Mouse (Mus musculus): ENCODE measurements around the gene Lhx2. TPM values are rescaled to one million over a fixed set of nuclear protein-coding genes. Genes with fewer than 3 reads are reported as not detected.
A peak's percentile ranks its signal among the peaks of the same experiment; 100 is the strongest.

The Lhx2 gene
- polyA plus RNA-seq (2014; fragmentation: Nextera tagmentation; extraction: Ambion mirVana), result 15.5 and 18.6 TPM in 2 replicates

DNA sequence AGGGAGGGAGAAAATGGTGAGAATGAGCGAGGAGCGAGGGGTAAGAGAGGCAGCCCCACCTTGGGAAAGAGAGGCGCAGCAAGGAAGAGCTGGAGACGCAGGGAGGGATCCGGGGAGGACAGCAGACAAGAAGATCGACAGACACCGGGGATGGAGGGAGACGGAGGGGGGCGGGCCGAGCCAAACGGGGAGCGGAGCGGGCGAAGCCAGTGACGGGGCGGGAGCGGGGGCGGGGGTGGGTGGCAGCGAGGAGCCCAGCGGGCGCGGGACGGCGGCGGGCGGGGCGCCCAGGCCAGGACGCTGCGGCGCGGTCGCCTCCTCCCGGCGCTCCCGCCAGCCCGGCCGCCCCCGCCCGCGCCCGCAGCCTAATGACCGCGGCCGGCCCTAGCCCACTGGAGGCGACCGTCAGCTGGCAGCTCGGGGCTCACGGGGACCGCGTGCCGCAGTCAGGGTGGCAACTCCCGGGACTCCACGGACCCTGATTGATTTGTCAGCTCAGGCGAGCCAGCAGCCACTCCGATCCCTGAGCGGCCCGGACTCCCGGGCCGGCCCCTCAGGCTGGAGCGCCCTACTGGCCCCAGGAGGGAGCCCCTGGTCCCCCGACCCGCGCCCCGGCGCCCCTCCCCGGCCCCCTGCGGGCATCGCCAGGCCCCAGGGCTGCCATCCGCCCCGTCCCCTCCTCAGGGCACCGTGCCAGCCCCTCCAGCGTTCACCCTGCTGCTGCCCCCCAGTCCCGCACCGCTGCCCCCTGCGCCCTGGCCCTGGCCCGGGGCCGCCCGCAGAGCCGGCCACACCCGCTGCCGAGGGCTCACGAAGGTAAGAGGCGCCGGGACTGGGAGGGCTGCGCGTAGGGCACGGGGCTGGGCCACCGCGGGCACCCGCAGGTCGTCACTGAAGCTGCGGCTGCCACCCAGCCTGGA is at the start of gene Lhx2:
Gene Lhx2, plus strand, starts transcription at position 292 of the 920 bp plus-strand sequence.
- Histone ChIP-seq H3K9ac (replicated peaks; ENCODE audit: low read length) (peak within 1 kb of the TSS; percentile 50), H3K4me1 (ENCODE audit: control insufficient read depth, insufficient read depth, low read length) (peaks cover 6% of the 10 kb centered on the region), H3K9me3 (replicated peaks; ENCODE audit: control insufficient read depth, low read length) (no peaks in the 10 kb centered on the region), H3K36me3 (replicated peaks; ENCODE audit: control insufficient read depth, insufficient read depth, low read depth, low read length) (no peaks in the 10 kb centered on the region), H3K27ac (replicated peaks; ENCODE audit: low read depth, low read length) (no peak within 1 kb of the TSS), H3K27me3 (ENCODE audit: control insufficient read depth, insufficient read depth, low read length) (peaks cover 83% of the 10 kb centered on the region), H3K4me3 (ENCODE audit: low read depth, low read length) (peak within 1 kb of the TSS; percentile 38), H3K4me2 (ENCODE audit: low read depth, low read length) (peak within 1 kb of the TSS; percentile 76)
- ATAC-seq (replicated peaks; ENCODE audit: insufficient number of reproducible peaks, low FRiP score, low TSS enrichment, low read depth) (peak; percentile 46; the same call in 1 of the 2 replicates), DNase-seq (ENCODE audit: low spot score) (peak; percentile 19)
- under 1% methylated on average over 63 of the region's 92 CpGs for WGBS

DNA sequence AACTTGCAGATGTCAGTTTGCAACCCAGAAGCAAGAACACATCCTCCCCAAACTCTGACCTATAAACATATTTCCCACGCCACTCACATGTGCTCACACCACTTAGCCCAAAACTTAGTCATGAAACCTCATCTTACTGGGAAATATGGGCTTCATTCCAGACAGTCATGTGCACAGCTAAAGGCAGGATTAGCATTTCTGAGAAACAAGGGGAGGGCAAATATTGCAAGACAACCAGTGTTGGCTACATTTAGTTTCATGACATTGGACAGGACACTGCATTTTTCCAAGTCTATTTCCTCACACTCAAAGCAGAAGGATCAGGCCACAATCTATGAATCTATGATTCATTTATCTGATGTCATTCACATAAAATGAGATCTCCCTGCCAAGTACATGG is 47.6 kb upstream of the Lhx2 start:
- Histone ChIP-seq H3K9ac (replicated peaks; ENCODE audit: low read length) (no peak overlapping the region), H3K4me1 (ENCODE audit: control insufficient read depth, insufficient read depth, low read length) (no peaks in the 10 kb centered on the region), H3K4me2 (ENCODE audit: low read depth, low read length) (no peak overlapping the region), H3K9me3 (replicated peaks; ENCODE audit: control insufficient read depth, low read length) (no peaks in the 10 kb centered on the region), H3K27me3 (ENCODE audit: control insufficient read depth, insufficient read depth, low read length) (no peaks in the 10 kb centered on the region), H3K27ac (replicated peaks; ENCODE audit: low read depth, low read length) (no peak overlapping the region), H3K36me3 (replicated peaks; ENCODE audit: control insufficient read depth, insufficient read depth, low read depth, low read length) (no peaks in the 10 kb centered on the region), H3K4me3 (ENCODE audit: low read depth, low read length) (no peak overlapping the region)
- ATAC-seq (replicated peaks; ENCODE audit: insufficient number of reproducible peaks, low FRiP score, low TSS enrichment, low read depth) (no peak), DNase-seq (ENCODE audit: low spot score) (no peak)
- 97% methylated on average over 1 of the region's 1 CpGs for WGBS

DNA sequence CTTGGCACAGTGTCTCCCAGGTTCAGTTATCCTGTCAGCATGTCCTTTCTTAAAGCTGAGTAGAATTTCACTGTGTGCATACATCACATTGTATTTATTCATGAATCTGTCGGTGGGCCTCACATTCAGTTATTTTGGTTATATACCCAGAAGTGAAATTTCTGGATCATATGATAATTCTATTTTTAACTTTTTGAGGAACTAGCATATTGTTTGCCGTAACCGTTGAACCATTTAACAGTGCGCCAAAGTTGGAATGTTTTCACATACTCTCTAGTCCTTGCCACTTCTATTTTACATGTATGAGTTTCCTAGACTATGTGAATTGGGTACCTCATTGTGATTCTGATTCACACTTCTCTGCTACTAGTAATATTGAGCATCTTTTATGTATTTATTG is 43.1 kb upstream of the Lhx2 start:
- H3K9me3 ChIP-seq (replicated peaks; ENCODE audit: control insufficient read depth, low read length), result no peaks in the 10 kb centered on the region
- DNase-seq (ENCODE audit: low spot score) (no peak), ATAC-seq (replicated peaks; ENCODE audit: insufficient number of reproducible peaks, low FRiP score, low TSS enrichment, low read depth) (no peak)
- H3K4me1 ChIP-seq (ENCODE audit: control insufficient read depth, insufficient read depth, low read length), result no peaks in the 10 kb centered on the region
- H3K4me3 ChIP-seq (ENCODE audit: low read depth, low read length), result no peak overlapping the region
- H3K4me2 ChIP-seq (ENCODE audit: low read depth, low read length), result no peak overlapping the region
- no peaks in the 10 kb centered on the region for H3K36me3 ChIP-seq (replicated peaks; ENCODE audit: control insufficient read depth, insufficient read depth, low read depth, low read length)
- WGBS, result 90% methylated on average over 4 of the region's 4 CpGs
- no peaks in the 10 kb centered on the region for H3K27me3 ChIP-seq (ENCODE audit: control insufficient read depth, insufficient read depth, low read length)
- no peak overlapping the region for H3K9ac ChIP-seq (replicated peaks; ENCODE audit: low read length)
- no peak overlapping the region for H3K27ac ChIP-seq (replicated peaks; ENCODE audit: low read depth, low read length)

DNA sequence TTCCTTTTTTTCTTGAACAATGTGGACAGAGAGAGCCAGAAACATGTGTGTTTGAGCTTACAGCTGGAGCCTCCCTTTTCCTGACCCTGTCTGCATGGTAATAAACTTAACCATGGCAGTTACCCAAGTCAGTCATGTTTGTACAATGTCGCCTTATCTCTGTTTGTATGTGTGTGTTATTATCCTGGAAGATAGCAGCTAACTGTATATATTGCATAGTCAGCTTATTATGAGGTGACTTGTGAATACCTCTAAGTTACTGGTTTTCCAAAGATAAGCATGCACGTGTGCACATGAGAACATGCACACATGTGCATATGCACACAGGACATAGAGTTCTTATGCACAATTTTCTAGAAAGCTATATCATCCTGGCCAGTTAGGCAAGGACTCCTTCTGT is 38.1 kb upstream of the Lhx2 start:
- Histone ChIP-seq H3K4me3 (ENCODE audit: low read depth, low read length) (no peak overlapping the region), H3K4me1 (ENCODE audit: control insufficient read depth, insufficient read depth, low read length) (no peaks in the 10 kb centered on the region), H3K27me3 (ENCODE audit: control insufficient read depth, insufficient read depth, low read length) (no peaks in the 10 kb centered on the region), H3K4me2 (ENCODE audit: low read depth, low read length) (no peak overlapping the region), H3K9ac (replicated peaks; ENCODE audit: low read length) (no peak overlapping the region), H3K36me3 (replicated peaks; ENCODE audit: control insufficient read depth, insufficient read depth, low read depth, low read length) (no peaks in the 10 kb centered on the region), H3K27ac (replicated peaks; ENCODE audit: low read depth, low read length) (no peak overlapping the region), H3K9me3 (replicated peaks; ENCODE audit: control insufficient read depth, low read length) (no peaks in the 10 kb centered on the region)
- DNase-seq (ENCODE audit: low spot score) (no peak), ATAC-seq (replicated peaks; ENCODE audit: insufficient number of reproducible peaks, low FRiP score, low TSS enrichment, low read depth) (no peak)
- WGBS, result 89% methylated on average over 2 of the region's 2 CpGs

DNA sequence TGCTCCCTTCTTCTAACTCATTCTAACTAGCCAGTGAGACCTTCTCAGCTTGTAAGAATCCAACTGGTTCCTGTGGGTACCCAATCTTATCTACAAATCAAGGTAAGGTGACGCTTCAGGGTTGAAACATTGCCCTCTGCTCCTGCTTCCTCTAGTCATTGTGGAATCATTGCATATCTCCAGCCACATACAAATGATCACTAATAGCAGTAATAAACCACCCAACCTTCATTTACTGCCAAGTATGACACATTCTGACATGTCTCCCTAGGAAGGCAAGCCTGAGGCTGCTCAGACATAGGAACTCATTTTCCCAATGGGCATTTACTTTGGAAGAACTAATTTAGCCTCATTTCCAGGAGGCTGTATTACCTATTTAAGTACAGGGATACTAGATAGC is 33.9 kb upstream of the Lhx2 start:
- no peak overlapping the region for H3K4me3 ChIP-seq (ENCODE audit: low read depth, low read length)
- ATAC-seq (replicated peaks; ENCODE audit: insufficient number of reproducible peaks, low FRiP score, low TSS enrichment, low read depth) (no peak), DNase-seq (ENCODE audit: low spot score) (no peak)
- 90% methylated on average over 1 of the region's 1 CpGs for WGBS
- no peak overlapping the region for H3K27ac ChIP-seq (replicated peaks; ENCODE audit: low read depth, low read length)
- no peak overlapping the region for H3K9ac ChIP-seq (replicated peaks; ENCODE audit: low read length)
- no peaks in the 10 kb centered on the region for H3K27me3 ChIP-seq (ENCODE audit: control insufficient read depth, insufficient read depth, low read length)
- H3K4me1 ChIP-seq (ENCODE audit: control insufficient read depth, insufficient read depth, low read length), result no peaks in the 10 kb centered on the region
- no peaks in the 10 kb centered on the region for H3K9me3 ChIP-seq (replicated peaks; ENCODE audit: control insufficient read depth, low read length)
- H3K4me2 ChIP-seq (ENCODE audit: low read depth, low read length), result no peak overlapping the region
- no peaks in the 10 kb centered on the region for H3K36me3 ChIP-seq (replicated peaks; ENCODE audit: control insufficient read depth, insufficient read depth, low read depth, low read length)

DNA sequence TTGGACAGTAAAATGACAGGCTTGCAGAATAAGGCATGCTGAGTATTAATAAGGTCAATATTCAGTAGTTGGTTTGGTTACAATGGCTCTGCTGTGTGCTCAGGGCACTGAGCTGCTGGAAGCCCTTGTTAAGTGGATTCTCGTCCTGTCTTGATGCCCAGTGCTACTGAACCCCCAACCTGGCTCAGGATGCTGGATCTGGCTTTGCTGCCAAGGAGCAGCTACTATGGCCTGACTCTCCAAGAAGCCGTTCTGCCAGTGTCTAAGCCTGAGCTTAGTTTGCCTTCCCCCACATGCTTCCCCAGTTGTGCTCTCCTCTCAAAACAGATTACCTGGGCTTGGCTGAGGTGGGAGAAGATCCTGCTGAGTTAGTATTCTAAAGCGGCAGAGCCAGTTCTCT is 26.2 kb upstream of the Lhx2 start:
- no peaks in the 10 kb centered on the region for H3K27me3 ChIP-seq (ENCODE audit: control insufficient read depth, insufficient read depth, low read length)
- H3K4me3 ChIP-seq (ENCODE audit: low read depth, low read length), result no peak overlapping the region
- H3K9ac ChIP-seq (replicated peaks; ENCODE audit: low read length), result no peak overlapping the region
- H3K4me2 ChIP-seq (ENCODE audit: low read depth, low read length), result no peak overlapping the region
- no peak overlapping the region for H3K27ac ChIP-seq (replicated peaks; ENCODE audit: low read depth, low read length)
- DNase-seq (ENCODE audit: low spot score) (no peak), ATAC-seq (replicated peaks; ENCODE audit: insufficient number of reproducible peaks, low FRiP score, low TSS enrichment, low read depth) (no peak)
- H3K4me1 ChIP-seq (ENCODE audit: control insufficient read depth, insufficient read depth, low read length), result no peaks in the 10 kb centered on the region
- 29% methylated on average over 3 of the region's 3 CpGs for WGBS
- H3K36me3 ChIP-seq (replicated peaks; ENCODE audit: control insufficient read depth, insufficient read depth, low read depth, low read length), result no peaks in the 10 kb centered on the region
- no peaks in the 10 kb centered on the region for H3K9me3 ChIP-seq (replicated peaks; ENCODE audit: control insufficient read depth, low read length)

DNA sequence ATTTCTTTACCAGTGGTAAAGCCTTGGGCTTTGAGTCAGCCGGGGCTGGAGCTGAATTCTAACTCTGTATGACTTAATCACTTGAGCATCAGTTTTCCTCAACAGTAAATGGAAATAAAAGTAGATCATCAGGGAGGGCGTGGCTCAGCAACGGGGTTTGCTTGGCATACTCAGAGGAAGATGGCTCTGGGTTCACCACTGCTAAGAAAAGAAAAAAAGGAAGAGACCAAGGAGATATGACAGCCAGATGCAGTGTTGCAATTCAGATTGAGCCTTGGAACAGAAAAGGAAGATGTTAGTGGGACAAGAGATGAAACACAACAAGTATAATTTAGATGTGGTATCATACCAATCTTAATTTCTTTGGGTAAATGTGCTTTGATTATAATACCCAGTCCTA is 25.7 kb upstream of the Lhx2 start:
- Histone ChIP-seq H3K36me3 (replicated peaks; ENCODE audit: control insufficient read depth, insufficient read depth, low read depth, low read length) (no peaks in the 10 kb centered on the region), H3K27me3 (ENCODE audit: control insufficient read depth, insufficient read depth, low read length) (no peaks in the 10 kb centered on the region), H3K4me1 (ENCODE audit: control insufficient read depth, insufficient read depth, low read length) (no peaks in the 10 kb centered on the region), H3K9ac (replicated peaks; ENCODE audit: low read length) (no peak overlapping the region), H3K9me3 (replicated peaks; ENCODE audit: control insufficient read depth, low read length) (no peaks in the 10 kb centered on the region), H3K4me3 (ENCODE audit: low read depth, low read length) (no peak overlapping the region), H3K4me2 (ENCODE audit: low read depth, low read length) (no peak overlapping the region), H3K27ac (replicated peaks; ENCODE audit: low read depth, low read length) (no peak overlapping the region)
- 62% methylated on average over 3 of the region's 3 CpGs for WGBS
- no peak for DNase-seq (ENCODE audit: low spot score)
- ATAC-seq (replicated peaks; ENCODE audit: insufficient number of reproducible peaks, low FRiP score, low TSS enrichment, low read depth), result no peak

DNA sequence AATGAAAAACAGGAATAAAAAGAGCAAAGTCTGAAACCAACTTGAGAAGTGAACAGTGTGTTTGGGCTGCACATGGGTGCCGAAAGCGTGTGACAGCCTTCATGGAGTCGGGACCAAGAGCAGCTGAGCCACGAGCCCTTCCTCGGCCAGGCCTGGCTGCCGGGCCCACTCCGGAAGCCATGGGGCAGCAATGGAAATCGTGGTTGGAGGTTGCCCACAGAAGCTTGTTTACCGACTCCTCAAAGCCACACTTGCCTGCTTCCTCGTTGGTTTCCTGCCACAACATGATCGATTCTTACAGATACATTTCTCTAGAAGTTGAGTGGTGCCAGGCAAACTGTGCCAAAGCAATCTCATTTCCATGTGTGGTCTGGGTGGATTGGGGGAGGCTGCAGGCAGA is 20.0 kb upstream of the Lhx2 start:
- Histone ChIP-seq H3K27me3 (ENCODE audit: control insufficient read depth, insufficient read depth, low read length) (no peaks in the 10 kb centered on the region), H3K36me3 (replicated peaks; ENCODE audit: control insufficient read depth, insufficient read depth, low read depth, low read length) (no peaks in the 10 kb centered on the region), H3K9me3 (replicated peaks; ENCODE audit: control insufficient read depth, low read length) (no peaks in the 10 kb centered on the region), H3K4me1 (ENCODE audit: control insufficient read depth, insufficient read depth, low read length) (no peaks in the 10 kb centered on the region), H3K4me3 (ENCODE audit: low read depth, low read length) (no peak overlapping the region), H3K4me2 (ENCODE audit: low read depth, low read length) (no peak overlapping the region), H3K27ac (replicated peaks; ENCODE audit: low read depth, low read length) (no peak overlapping the region), H3K9ac (replicated peaks; ENCODE audit: low read length) (no peak overlapping the region)
- no peak for DNase-seq (ENCODE audit: low spot score)
- 85% methylated on average over 11 of the region's 11 CpGs for WGBS
- ATAC-seq (replicated peaks; ENCODE audit: insufficient number of reproducible peaks, low FRiP score, low TSS enrichment, low read depth), result no peak
